Mouse (Mus musculus): ENCODE measurements around the gene Gid8.
"Not testable (repeated sequence)": the region's sequence is repeated elsewhere in the genome, so short reads cannot be mapped to it uniquely, and the experiment has no call there.

Gid8 gene

DNA sequence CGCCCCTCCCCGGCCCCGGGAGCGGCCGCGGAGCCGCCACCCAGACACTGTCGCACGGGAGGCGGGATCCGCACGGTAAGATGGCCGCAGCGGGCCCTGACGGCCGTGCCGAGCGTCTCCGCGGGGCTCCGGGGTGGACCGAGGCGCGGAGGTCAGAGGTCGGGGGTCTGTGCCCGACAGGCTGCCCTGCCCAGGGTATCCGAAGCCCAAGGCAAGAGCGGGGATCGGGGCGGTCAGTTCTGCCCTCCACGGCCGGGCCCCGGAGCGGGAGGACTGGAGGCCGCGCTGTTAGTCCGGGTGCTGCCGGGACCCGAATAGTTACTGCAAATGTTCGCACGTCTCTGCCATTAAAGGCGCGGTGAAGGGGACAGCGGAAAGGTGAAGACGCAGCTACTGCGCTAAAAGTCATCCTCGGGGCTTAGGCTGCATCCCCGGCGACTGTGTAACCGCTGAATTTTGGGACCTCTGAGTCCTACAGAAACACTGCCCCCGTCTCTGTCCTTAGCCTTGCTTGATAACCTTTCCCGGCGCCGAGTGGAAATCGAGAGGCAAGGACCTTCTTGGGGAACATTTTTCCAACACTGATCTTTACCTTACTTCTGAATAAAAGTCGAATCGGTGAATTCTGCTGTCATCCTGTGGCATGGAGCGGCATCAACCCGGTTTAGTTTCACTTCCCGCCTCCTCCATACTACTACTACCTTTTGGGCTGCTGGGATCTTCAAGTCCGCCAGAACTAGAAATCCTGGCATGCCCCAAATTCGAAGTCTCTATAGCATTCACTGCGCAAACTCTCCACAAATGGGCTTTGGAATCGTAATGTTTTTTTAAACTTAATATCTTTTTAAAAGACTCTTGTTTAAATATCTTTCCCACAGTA, 599 bp downstream of the Gid8 start:
- no peak for DNase-seq (ENCODE audit: low read depth, low spot score)

DNA sequence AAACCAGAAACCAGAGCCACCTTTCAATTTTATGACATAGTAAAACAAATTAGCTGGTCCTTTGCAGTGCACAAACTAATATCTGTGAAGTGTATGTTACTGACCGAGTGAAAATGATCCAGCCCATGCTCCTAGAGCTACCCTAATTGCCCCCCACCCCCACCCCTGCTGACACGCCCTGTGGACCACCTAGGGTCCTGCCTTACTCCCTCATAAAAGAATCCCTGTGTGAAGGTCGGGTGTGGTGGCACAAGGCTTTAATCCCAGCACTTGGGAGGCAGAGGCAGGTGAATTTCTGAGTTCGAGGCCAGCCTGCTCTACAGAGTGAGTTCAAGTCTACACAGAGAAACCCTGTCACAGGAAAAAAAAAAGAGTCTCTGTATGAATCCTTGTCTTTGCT, 1.6 kb downstream of the Gid8 start:
- DNase-seq (ENCODE audit: low read depth, low spot score), result no peak

DNA sequence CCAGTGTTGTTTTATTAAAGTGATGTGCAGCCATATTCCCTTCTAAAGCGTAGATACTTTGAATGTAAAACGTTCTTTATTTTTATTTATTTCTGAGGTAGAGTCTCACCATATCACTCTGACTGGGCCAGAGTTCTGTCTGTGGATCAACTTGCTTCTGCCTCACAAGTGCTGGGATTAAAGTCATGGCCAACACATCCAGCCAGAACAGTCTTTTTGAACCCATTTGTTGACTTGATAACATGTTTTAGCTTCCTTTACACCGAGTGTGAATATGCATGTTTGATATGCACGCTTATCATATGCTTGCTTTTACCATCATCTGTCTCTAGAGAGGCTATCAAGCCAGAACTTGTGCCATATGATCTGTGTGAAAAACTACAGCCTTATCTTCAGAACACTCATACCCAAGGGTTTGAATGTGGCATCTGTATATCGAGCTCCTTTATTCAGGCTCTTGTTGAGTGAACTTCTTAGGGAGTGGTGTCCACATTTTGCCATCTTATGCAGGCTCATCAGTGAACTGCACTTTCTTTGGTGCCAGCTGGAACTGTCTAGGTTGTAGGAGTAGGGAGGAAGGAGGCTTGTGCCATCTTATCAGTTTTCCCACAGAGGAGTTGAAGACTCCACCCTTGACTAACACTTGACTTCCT, 2.2 kb downstream of the Gid8 start:
- DNase-seq (ENCODE audit: low read depth, low spot score), result no peak

DNA sequence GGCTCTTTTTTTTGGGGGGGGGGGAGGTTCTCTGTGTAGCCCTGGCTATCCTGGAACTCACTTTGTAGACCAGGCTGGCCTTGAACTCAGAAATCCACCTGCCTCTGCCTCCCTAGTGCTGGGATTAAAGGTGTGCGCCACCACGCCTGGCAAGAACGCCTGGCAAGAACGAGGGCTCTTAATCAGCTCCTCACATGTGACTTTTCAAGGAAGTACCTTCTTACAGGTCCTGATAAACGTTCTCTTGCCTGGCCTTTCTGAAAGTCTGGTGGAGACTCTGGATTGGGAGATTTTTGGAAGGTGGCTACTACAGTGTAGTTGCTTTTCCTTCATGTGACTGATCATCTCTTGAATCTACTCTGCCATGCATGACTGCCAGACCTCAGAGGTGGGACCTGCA, 12.8 kb downstream of the Gid8 start:
- not testable (repeated sequence) for DNase-seq (ENCODE audit: low read depth, low spot score)

DNA sequence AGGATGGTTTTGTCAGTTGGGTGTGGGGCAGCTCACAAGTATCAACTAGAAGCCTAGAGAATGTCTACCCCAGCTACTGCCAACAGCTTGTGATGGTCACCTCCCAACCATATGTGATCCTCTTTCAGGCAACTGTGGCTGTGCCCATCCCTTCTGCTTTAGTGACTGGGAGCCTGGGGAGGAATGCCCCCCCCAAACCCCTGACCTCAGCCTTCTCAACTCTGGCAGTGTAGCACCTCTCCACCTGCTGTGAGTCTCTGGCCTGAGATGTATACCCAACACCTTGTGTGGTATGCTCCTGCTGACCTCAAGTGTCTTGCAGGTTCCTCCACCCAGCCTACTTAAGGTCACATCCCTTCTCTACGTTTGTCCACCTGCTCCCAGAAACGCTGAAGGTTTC, 13.9 kb downstream of the Gid8 start:
- no peak for DNase-seq (ENCODE audit: low read depth, low spot score)

DNA sequence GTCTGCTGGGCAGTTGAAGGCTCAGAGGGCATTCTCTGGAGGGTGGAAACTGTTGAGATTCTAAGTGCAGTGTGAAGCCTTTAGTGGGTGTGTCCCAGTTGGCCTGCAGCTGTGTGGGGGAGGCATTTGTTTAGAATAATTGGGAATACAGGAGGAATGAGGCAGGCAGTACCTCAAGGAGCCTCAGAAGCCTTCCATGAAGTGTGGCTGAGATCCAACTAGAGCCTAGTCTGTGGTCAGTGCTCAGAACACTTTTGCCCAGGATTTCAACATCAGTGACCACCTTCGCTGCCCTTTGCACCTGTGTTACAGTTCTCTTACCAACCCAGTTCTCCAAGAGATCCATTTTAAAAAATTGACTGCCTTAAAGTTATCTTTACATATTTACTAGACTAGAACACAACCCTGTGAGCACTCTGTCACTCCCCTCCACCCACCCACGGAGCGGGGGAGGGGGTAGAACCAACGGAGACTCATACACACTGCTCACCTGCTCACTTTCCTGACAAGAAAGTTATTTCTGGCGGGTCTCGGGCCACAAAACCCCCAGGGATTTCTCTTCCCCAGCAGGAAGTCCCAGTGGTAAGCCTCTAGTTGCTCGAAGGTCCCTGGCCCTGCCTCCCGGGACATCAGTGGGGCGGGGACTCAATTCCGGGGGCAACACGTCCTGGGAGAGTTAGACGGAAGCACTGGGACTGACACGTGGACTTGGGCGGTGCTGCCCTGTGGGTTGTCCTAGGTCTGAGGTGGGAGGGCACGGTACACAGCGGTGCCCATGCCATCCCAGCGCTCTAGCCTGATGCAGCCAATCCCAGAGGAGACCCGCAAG, 14.9 kb downstream of the Gid8 start, which contains the start of gene Slc17a9:
Gene Slc17a9 (plus strand): TSS at position 679 of the 829 bp plus-strand sequence.
- DNase-seq (ENCODE audit: low read depth, low spot score), result no peak

DNA sequence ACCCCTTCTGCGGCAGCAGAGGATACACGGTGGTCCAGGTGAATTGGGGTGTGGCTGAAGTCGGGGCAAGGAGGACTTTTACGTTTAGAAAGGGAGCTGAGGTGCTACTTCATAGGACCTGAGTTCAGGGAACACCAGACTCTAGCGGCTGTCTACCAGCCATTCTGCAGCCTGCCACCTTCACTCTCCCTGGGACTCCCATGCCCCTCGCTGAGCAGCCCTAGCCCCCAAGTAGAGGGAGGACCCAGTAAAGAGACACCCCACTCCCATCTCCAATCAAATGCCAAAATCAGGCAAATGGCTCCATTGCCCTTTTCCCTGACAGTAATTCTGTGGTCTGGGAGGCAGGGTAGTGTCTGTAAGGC, 15.5 kb downstream of the Gid8 start:
- DNase-seq (ENCODE audit: low read depth, low spot score), result no peak

DNA sequence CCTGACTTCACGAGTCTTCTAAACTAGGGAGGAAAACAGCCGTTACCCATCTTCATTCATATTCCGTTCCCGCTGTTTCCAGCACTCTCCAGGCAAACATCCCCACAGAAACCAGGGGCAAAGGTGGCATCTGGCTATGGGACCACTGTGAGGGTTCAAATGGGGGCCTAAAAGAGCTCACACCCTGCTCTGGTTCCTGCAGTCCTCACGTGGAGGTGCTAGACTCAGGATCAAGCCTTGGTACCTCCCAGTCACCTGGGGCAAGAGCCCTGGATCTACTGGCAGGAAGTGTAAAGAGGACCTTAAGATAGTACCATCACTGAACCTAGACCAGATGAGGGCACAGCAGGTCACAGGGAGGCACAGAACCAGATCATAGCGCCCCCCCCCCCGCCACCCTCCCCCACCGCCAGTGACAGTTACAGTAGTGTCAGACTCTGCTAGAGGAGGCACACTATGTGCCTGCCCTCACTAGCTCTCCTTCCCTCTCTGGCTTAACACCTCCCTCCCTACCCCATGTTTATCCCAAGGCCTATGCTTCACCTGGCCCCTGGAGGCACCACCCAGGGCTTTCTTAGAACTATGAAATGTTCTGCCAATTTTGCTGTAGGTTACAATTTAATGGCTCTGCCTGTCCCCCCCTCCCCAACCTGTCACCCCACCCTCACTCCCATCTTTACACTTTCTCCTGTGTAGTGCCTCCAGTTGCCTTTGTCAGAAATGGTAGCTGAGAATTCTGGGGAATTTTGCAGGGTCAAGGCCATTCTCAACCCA, 16.1 kb downstream of the Gid8 start:
- DNase-seq (ENCODE audit: low read depth, low spot score), result no peak

DNA sequence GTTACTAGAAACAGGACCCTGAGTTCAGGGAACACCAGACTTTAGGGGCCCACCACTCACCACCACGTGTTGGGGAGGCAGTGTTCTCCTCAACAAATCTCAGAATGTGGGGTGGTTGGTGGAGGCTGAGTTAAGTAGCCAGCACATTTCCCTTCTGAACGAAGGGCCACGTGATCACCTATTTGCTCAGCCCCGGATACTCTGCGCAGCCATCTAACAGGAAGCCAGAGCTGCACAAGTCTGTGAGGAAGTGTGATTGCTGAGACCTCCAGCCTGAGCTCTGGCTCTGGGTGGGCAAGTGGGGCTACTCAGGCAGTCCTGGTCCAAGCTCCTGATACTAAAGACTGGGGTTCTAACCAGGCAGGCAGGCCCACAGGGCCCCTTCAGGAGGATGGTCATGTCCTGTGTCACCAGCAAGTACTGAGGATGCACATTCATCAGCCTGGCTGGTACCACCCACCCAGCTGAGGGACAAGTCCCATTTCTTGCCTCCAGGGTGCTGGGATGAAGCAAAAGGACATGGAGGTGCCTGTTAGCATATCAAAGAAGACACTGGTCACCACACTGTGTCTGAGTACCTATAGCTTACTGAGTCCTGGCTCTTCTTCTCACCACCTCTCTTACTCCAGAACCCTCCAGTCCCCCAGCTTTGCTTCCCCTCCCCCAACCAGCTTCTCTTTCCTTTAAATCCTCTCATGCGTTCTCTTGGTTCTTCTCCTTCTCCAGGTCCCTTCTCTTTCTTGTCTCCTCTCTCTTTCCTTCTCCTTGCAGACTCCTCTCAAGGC, 16.9 kb downstream of the Gid8 start:
- no peak for DNase-seq (ENCODE audit: low read depth, low spot score)

DNA sequence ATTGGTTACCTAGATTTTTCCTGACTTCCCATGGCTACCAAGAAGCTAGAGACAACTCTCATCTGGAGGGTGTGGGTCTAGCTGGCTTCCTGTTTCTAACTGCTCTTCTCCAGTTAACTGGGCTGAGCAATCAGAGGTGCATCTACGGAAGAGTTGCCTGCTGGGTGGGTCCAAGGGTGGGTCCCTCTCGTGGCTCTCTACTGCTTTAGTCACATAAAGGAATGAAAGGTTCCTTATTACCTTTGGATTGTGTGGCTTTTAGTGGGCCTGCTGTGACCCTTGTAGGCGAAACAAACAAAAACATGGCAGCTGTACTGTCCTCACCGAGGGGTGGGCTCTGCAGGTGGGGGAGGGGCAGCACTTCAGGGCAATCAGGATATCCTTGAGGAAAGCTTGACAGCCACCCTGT, 17.7 kb downstream of the Gid8 start:
- no peak for DNase-seq (ENCODE audit: low read depth, low spot score)

DNA sequence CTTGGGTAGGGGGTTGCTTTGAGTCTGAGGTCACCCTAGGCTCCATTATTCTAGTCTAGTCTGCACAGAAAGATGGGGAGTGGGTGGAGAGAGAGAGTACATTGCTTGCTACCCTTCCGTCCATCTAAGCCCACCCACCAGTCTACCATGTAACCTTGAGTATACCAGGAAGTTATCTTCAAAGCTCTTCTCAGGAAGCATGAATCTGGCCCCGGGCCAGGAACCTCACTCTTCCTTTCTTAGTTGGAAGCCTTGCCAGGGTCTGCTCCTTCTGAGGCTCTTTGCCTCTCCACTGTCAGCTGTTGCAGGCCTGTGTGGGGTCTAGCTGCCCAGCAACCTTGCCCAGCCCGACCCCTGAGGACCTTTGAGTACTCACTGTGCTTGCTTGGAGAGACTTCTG, 21.1 kb downstream of the Gid8 start:
- DNase-seq (ENCODE audit: low read depth, low spot score), result no peak

DNA sequence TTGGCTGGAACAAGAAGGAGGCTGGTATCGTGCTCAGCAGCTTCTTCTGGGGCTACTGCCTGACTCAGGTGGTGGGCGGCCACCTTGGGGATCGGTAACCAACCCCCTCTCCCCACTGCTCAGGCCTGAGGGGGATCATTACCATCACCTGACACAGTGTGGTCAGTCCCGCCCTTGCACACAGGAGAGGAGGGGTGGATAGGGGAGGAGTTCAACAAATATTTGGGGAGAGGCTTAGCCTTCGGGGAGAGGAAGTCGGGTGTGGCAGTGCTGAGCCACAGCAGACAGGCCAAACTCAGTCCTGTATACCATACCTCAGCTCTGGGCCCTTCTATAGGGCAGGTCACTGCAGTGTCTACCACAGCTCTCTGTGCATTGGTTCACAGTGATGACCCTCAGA, 22.1 kb downstream of the Gid8 start:
- DNase-seq (ENCODE audit: low read depth, low spot score), result no peak

DNA sequence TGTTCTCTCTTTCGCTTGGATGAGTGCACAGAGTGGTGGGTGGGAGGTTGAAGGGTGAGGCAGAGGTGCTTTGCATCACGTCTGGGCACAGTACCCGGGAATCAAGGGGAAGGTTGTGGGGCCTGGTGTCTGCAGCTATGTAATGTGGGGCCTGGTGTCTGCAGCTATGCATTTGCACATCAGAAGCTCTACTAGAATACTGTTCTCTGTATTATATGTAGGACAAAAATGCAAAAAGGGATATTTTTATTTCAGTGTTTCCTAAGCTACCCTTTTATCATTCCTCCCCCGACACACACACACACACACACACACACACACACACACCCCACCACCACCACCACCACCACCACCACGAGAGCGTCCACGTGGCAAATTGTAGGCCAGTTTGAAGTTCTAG, 25.3 kb downstream of the Gid8 start:
- no peak for DNase-seq (ENCODE audit: low read depth, low spot score)

DNA sequence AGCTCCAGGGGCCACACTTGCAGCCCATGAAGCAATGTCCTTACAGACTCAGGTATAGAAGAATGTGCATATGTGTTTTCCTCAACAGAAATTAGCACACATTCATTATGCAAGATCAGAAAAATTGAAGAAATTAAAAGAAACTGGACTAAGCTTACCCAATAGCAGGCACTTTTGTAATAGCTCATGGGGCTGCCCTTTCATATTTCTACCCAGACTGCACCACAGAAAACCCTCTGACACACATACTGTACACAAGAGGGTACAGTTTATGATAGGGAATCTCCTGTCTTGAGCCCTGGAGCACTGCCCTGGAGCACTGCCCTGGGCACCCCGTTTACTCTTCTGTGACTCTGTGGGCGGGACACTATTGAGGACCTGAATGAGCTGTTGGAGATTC, 28.1 kb downstream of the Gid8 start:
- DNase-seq (ENCODE audit: low read depth, low spot score), result no peak

DNA sequence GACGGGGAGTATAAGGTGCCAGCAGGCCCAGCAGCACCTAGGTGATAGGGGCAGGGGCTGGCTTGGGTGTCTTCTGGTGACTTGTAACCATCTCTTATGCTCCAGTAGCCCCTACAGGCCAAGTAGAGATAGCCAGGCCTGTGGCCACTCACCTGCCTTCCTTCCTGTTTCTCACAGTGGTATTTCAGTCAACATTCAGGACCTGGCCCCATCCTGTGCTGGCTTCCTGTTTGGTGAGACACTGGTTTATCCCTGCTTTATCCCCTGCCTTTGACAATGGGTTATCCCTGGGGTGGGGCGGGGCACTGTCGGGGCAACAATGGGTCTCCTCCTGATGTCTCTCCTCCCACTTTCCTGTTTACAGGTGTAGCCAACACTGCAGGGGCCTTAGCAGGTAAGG, 30.4 kb downstream of the Gid8 start:
- DNase-seq (ENCODE audit: low read depth, low spot score), result no peak

DNA sequence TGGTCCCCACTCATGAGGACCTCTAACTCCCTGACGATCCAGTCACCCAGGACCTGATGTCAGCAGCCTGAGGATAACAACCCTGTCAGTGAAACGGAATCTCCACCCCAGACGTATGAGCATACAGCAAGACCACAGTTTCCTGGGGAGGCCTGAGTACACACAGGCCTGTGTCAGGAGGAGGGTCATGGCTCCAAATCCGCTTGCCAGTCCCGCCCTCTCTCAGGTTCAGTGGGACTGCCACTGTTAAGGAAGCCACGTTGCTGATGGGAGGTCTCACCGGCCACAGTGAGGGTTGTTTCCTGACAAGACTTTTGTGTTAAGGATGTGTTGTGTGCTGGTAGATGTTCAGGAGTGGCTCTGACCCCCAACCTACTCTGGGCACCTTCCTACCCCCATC, 31.5 kb downstream of the Gid8 start:
- no peak for DNase-seq (ENCODE audit: low read depth, low spot score)

DNA sequence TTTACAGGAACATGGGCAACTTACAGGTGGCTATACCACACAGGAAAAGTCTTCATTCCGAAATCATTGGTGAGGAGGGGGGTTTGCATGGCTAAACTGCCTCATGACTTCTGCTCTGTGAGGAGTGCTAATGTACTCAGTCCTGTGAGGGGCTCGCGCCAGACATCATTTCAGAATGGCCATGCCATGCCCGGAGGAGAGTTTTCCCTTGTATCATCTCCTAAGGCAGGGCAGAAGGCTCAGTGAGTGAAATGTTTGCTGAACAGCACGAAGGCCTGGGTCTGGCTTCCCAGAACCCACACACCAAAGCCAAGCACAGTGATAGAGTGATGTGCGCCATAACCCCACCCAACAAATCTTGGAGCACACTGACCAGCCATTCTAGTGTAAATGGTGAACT, 32.9 kb downstream of the Gid8 start:
- DNase-seq (ENCODE audit: low read depth, low spot score), result no peak

DNA sequence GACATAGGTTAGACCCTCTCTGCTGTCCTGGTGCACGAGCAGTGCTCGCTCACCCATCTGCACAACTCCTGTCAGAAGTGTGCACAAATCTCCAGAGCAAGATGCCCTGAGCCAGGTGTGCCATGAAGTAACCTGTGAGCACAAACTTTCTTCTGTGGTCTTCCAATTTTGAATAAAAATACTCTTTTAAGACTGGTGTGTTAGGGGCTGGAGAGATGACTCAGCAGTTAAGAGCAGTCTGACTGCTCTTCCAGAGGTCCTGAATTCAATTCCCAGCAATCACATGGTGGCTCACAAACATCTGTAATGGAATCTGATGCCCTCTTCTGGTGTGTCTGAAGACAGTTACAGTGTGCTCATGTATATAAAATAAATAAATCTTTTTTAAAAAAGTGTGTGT, 33.4 kb downstream of the Gid8 start:
- DNase-seq (ENCODE audit: low read depth, low spot score), result no peak

DNA sequence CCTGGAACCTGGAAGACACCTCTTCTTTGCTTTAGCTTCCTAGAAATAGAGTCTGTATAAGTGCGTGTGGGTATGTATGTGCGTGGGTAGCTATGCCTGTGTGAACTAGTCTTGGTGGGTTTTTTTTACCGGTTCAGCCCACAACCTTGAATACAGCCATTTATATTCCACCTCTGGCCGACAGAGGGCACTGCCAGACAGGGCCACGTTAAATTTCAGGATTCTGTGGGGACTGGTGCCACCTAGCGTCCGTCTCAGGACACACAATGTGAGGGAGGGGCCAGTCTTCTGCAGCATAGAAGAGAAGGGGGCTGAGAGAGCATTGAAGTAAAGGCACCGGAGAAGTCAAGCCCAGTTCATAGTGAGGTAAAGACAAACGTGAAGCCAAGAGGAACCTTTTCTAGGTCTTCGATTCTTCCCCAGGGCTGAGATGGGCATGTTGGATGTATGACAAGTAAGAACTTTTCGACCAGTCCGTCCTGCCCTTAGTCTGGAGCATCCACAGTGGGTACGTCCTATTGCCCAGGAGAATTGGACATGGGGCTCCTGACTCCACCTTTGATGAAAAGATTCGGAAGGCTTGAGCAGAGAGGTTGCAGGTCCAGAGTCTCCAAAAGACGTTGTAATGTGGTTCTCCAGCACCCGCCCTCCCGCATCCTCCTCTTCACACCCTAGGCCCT, 35.5 kb downstream of the Gid8 start:
- DNase-seq (ENCODE audit: low read depth, low spot score), result peak; percentile 69

DNA sequence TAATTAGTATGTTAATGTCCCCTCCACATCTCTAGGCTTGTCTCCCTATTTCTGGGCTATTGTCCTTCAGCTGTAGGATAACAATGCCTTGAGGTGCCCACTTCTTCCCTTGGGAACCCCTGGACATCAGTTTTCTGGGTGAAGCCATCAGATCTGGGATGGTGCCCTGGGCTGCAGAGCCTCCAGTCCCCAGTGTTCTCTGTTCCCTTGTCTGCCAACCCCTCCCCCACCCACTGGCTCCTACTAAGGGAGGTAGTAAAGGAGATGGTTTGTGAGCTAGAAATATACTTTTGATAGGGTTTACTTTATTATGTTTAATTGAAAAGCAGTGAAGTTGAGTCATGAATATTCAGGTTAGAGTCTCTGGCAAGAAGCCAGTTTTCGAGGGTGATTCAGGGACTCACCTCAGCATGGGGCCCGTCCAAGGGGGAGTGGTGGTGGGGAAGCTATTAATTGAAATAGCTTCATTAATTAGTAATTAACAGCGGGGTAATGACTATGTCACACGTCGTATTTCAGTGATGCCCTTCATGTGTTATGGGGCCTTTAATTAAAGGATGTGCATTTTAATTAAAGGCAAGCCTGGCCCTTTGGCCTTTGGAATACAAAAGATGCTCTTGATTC, 36.8 kb downstream of the Gid8 start:
- DNase-seq (ENCODE audit: low read depth, low spot score), result no peak
